Mouse (Mus musculus) heart, adult 18-20 months (tissue): Measurements from ENCODE around the gene Mprip. TPM values are rescaled to one million over a fixed set of nuclear protein-coding genes. Genes with fewer than 3 reads are reported as not detected.

Source experiments
- DNase-seq, 2 experiments: peaks; one replicate each; pipeline ENCODE4 v3.0.0; 2021 to 2022; ENCODE audit warnings: mixed read lengths in 1 of 2
- total RNA-seq, 2 experiments: library from RNA; stranded (reverse); gene quantifications; 2 replicates each; pipeline ENCODE4 v1.2.3; 2021

Mprip gene
- total RNA-seq, 2 experiments from 2014 or later: 123 to 131 TPM

GRCm38 (mm10) chr11:59801881-59802280 is 140.8 kb downstream of the Mprip start:
- no peak for DNase-seq

- DNase-seq: no peak
Measured at GRCm38 (mm10) chr11:59803516-59803915, 142.4 kb downstream of the Mprip start.

DNA sequence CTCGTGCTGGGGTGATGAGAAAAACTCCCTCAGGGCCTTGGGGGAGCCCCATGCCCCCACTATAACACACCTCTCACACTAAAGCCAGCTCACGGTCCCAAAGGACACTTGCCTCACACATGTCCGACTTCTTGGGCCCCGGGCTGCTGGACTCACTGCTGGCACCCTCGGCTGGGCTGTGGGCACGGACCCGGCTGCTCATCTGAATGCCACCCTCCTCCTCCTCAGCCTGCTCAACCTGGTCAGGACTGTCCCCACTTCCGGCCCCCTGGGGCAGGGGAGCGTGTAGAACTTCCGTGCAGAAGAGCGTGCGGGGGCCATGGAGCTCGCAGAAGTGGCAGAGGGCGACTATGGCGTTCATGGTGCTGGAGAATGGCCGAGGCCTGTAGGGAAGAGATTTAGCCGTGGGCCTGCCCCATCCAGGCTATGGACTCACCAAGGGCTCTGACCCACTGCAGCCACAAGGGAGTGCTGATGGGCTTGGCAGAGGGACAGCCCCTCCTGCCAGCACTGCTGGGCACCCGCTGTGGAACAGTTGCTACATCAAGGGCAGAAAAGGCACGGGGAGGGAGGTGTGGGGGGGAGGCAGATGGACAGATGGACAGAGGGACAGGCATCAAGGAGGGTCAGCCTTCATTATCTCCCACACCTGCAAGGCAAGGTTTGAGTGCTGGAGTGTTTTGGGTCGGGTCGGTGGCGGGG is 143.5 kb downstream of the Mprip start:
- peak; percentile 34 to 51 for DNase-seq

DNA sequence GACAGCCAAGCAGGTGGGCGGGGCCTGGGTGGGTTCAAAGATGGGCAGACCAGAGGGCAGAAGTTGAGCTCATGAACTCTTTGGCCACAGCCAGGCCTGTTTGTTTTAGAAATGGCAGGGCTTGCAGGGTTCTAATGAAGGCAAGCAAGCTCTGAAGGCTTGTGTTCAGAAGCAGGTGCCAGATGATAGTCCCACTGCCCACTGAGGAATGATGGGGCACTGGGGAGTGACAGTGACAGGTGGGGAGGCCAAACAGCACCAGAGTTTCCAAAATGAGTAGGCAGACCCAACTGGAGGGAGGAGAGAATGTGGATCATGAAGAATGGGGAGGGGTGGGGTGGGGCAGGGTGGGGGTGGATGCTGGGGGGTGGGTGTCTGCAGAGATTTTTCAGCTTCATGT is 144.2 kb downstream of the Mprip start:
- DNase-seq: no peak

GRCm38 (mm10) chr11:59805656-59806055 is 144.6 kb downstream of the Mprip start:
- no peak for DNase-seq

DNA sequence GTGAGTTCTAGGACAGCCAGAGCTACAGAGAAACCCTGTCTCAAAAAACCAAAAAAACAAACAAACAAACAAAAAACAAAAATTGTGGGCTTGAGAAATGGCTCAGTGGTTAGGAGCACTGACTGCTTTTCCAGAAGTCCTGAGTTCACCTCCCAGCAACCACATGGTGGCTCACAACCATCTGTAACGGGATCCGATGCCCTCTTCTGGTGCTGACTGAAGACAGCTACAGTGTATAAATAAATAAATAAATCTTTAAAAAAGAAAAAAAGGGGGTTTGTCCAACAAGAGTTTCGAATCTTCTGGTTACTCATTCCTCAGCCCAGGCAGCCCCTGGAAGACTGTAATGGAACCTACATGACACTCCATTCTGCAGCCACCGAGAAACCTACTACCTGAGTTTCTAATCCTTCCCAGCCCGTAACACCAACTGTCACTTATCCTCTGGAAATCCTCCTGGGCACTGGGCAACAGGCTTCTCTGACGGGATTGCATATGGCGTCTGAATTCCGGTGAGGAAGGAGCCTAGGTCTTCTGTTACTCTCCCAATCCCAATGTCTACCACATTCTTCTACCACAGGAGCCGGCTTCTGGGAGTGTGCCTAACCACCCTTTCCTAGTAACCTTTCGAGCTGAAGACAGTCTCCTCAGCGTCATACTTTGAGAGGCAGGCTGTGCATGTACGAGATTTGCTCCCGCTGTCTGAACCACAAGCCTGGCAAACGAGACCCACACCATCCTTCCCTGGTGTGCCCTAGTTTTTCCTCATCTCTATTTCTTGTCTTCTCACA is 147.3 kb downstream of the Mprip start:
- DNase-seq: no peak

DNA sequence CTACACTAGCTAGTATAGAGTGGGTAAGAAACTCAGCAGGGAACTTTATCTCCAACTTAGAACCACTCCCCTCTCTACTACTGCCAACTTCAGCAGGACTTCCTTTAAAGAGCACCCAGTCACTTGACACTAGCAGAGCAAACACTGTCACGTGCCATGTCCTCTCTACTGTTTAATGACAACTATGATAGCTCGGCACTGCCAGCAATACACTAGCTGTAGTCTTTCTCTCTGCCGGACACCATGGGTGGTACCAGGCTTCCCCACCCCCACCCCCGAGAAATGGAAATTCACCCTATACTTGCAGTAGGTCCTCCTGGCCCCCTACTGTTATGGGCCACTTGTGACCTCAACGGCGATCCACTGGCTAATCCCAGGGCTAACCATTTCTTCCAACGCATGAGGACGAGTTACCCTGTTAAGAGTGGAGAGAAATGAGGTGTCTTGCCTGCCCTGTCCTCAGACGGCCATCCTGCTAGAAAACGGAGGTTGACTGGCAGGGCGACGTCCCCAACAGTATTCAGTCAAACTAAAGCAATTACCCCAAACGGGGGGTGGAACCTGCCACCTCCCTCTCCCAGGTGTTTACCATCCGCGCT is 148.1 kb downstream of the Mprip start:
- peak; percentile 76 to 84 for DNase-seq

- DNase-seq: peak; percentile 90 to 91
Measured at GRCm38 (mm10) chr11:59809670-59810474, 148.8 kb downstream of the Mprip start, which contains the start of gene Flcn. TSS of gene Flcn (minus strand) at chr11:59810016.

GRCm38 (mm10) chr11:59810480-59811158 is 149.5 kb downstream of the Mprip start:
- no peak for DNase-seq

DNA sequence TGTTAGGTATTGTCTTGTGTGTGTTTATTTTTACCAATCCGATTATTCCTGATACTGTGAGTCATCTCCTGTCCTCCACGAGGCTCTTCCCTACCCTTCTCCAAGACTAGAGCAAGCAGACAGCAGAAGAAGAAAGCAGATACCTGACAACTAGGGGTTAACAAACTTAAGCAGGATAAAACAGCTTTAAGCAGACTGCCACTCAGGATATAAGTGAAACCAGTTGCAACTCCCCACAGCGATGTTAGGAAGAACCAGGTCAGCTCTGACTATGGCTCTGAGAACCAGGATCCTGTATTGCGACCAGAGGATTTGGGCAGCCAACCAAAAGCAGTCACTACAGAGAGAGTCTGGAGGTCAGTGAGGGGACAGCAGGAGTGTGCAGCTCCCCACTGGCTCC is 150.1 kb downstream of the Mprip start:
- DNase-seq: no peak

- DNase-seq: no peak
Measured at GRCm38 (mm10) chr11:59813276-59813675, 152.2 kb downstream of the Mprip start.

GRCm38 (mm10) chr11:59814311-59814710 is 153.2 kb downstream of the Mprip start:
- no peak for DNase-seq

- DNase-seq: no peak
Measured at GRCm38 (mm10) chr11:59814936-59815335, 153.8 kb downstream of the Mprip start.

GRCm38 (mm10) chr11:59815482-59816065 is 154.5 kb downstream of the Mprip start:
- DNase-seq: no peak

- no peak for DNase-seq
Measured at GRCm38 (mm10) chr11:59817916-59818315, 156.8 kb downstream of the Mprip start.

GRCm38 (mm10) chr11:59821625-59822024 is 160.5 kb downstream of the Mprip start:
- no peak for DNase-seq

Other genes with a start within 250 kb of the Mprip start
- gene Jmjd4, start 211.3 kb upstream of the Mprip start, total RNA-seq: 10 to 100 TPM; 11.1 to 12.0 TPM
- 10 to 100 TPM; 39.1 to 43.4 TPM for gene Snap47, start 210.1 kb upstream of the Mprip start, total RNA-seq
- gene Zfp867, start 188.8 kb upstream of the Mprip start, total RNA-seq: 1 to 10 TPM; 2.5 to 3.2 TPM
- 10 to 100 TPM; 12.5 to 14.2 TPM for gene Zkscan17, start 134.6 kb upstream of the Mprip start, total RNA-seq
- gene Nlrp3, start 119.7 kb upstream of the Mprip start, total RNA-seq: under 1 TPM; 0.31 to 0.47 TPM
- not detected for gene Olfr222, start 85.1 kb upstream of the Mprip start, total RNA-seq
- gene Olfr223, start 68.0 kb upstream of the Mprip start, total RNA-seq: not detected
- gene Pld6, start 126.3 kb downstream of the Mprip start, total RNA-seq: under 1 TPM; 0.46 to 0.50 TPM
- 10 to 100 TPM; 43.5 to 49.5 TPM for gene Flcn, start 148.7 kb downstream of the Mprip start, total RNA-seq
- 10 to 100 TPM; 26.1 to 31.6 TPM for gene Nt5m, start 178.1 kb downstream of the Mprip start, total RNA-seq
- 10 to 100 TPM; 71.7 to 75.1 TPM for gene Cops3, start 178.5 kb downstream of the Mprip start, total RNA-seq